8 mouse cellular contexts compared by ENCODE assay signal in the genomic region with DNA sequence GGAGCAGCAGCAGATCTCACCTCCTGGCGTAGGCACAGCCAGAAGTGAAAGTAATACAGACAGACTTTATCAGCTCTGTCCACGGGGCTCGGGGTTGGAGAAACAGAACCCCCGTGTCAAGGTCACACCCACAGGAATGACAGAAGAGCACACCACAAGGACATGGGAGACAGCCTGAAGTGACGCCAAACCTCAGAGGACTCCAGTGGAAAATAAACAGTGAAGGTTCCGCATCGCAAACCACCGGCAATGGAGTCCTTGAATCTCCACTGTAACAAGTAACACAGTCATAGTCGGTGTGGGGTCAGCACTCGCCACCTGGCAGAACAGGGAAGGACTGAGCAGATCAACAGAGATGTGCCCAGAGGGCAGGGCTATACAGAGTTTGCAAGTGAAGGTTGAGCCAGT. TPM values are rescaled to one million over a fixed set of nuclear protein-coding genes. Genes with fewer than 3 reads are reported as not detected.
A peak's percentile ranks its signal among the peaks of the same experiment; 100 is the strongest.
DNase-seq lines count a peak whose midpoint lies in the region; ATAC-seq and TF ChIP-seq lines count a peak whose summit lies in the region.
"Had no signal": no experiment of that assay in that cellular context is flagged by ENCODE, and none has a peak within 500 bp of the region (broad histone marks: within the 10 kb centered on the region; RNA-seq: fewer than 3 reads in every experiment).

No protein-coding gene starts in this region.

- no peaks in the 10 kb centered on the region for H3K27me3 ChIP-seq in lung, embryonic 15.5 days
- no peaks in the 10 kb centered on the region for H3K27me3 ChIP-seq in kidney, embryonic 16.5 days (ENCODE audit: insufficient read depth, low read length)
- 0 out of 2 replicates have a peak, but pooled peaks cover 8% of the 10 kb centered on the region for H3K27me3 ChIP-seq in forebrain, embryonic 10.5 days (ENCODE audit: poor library complexity, severe bottlenecking)

- no peak overlapping the region for H3K9ac ChIP-seq in lung, embryonic 15.5 days
- peak overlapping the region; percentile 34; the same call in 1 of the 2 replicates for H3K9ac ChIP-seq in kidney, embryonic 16.5 days (replicated peaks; ENCODE audit: low read length)

- no peaks in the 10 kb centered on the region for H3K9me3 ChIP-seq in lung, embryonic 15.5 days
- H3K9me3 ChIP-seq in kidney, embryonic 16.5 days (ENCODE audit: low read length) = no peaks in the 10 kb centered on the region
- H3K9me3 ChIP-seq in forebrain, embryonic 10.5 days = no peaks in the 10 kb centered on the region

- H3K27ac ChIP-seq in lung, embryonic 15.5 days = no peak overlapping the region
- H3K27ac ChIP-seq in bone marrow, adult 2 months (ENCODE audit: control insufficient read depth, insufficient read depth, low read depth, low read length, poor library complexity) = no peak overlapping the region
- H3K27ac ChIP-seq in kidney, embryonic 16.5 days (ENCODE audit: low read length) = peak overlapping the region; percentile 85
- no peak overlapping the region for H3K27ac ChIP-seq in forebrain, embryonic 10.5 days

- TF ChIP-seq CTCF in bone marrow, adult 2 months (IDR thresholded peaks at IDR 0.05; ENCODE audit: control insufficient read depth, insufficient read depth, low read length) = no peak

- no peak for DNase-seq in lung, postnatal 36 days
- DNase-seq in naive thymus-derived CD4-positive, alpha-beta T cell, adult 2 months (ENCODE audit: low read depth) = peak; percentile 15
- no peak for DNase-seq in urinary bladder, adult 2 months (ENCODE audit: low spot score)
- DNase-seq in forebrain, embryonic 10.5 days (ENCODE audit: extremely low spot score, low spot score) = no peak
- DNase-seq: layer of hippocampus, adult 9-11 months had no signal

- TF ChIP-seq POLR2A in bone marrow, adult 2 months (IDR thresholded peaks at IDR 0.05; ENCODE audit: borderline replicate concordance, control insufficient read depth, low read depth, low read length) = no peak

- 0 out of 2 replicates have a peak overlapping the region, but pooled peaks have one; percentile 16 for H3K4me2 ChIP-seq in lung, embryonic 15.5 days
- peak overlapping the region; percentile 38 for H3K4me2 ChIP-seq in kidney, embryonic 16.5 days (replicated peaks; ENCODE audit: low read depth, low read length)

- no peak for ATAC-seq in lung, embryonic 15.5 days (ENCODE audit: borderline replicate concordance, extremely low read depth, low FRiP score, low TSS enrichment)
- peak; percentile 75 for ATAC-seq in kidney, embryonic 16.5 days (ENCODE audit: low FRiP score, low TSS enrichment)

- peaks cover 49% of the 10 kb centered on the region for H3K4me1 ChIP-seq in lung, embryonic 15.5 days
- peaks cover 4% of the 10 kb centered on the region; the same call in 1 of the 2 replicates for H3K4me1 ChIP-seq in bone marrow, adult 2 months (ENCODE audit: control insufficient read depth, insufficient read depth, low read length)
- H3K4me1 ChIP-seq in kidney, embryonic 16.5 days (ENCODE audit: insufficient read depth, low read length) = peaks cover 57% of the 10 kb centered on the region
- peaks cover 35% of the 10 kb centered on the region for H3K4me1 ChIP-seq in forebrain, embryonic 10.5 days

- WGBS in lung, embryonic 15.5 days = 35% methylated on average over 10 of the region's 10 CpGs
- 4% methylated on average over 10 of the region's 10 CpGs for WGBS in bone marrow, adult 2 months
- 30% methylated on average over 10 of the region's 10 CpGs for WGBS in kidney, embryonic 16.5 days
- 90% methylated on average over 10 of the region's 10 CpGs for WGBS in forebrain, embryonic 10.5 days

- no peak overlapping the region for H3K4me3 ChIP-seq in lung, embryonic 15.5 days
- H3K4me3 ChIP-seq in bone marrow, adult 2 months (replicated peaks; ENCODE audit: control insufficient read depth, low read depth, low read length) = peak overlapping the region; percentile 52
- H3K4me3 ChIP-seq in kidney, embryonic 16.5 days (ENCODE audit: low read length) = no peak overlapping the region; the same call in 1 of the 2 replicates
- H3K4me3 ChIP-seq in forebrain, embryonic 10.5 days = no peak overlapping the region

- H3K36me3 ChIP-seq in lung, embryonic 15.5 days = no peaks in the 10 kb centered on the region
- H3K36me3 ChIP-seq in kidney, embryonic 16.5 days (ENCODE audit: insufficient read depth, low read length) = no peaks in the 10 kb centered on the region
- H3K36me3 ChIP-seq in forebrain, embryonic 10.5 days (replicated peaks) = no peaks in the 10 kb centered on the region

RNA-seq across cellular contexts. Expression of gene Tns3, which starts 35.5 kb away (rescaled TPM):
- polyA plus RNA-seq in lung, embryonic 15.5 days (2015; fragmentation: Nextera tagmentation; extraction: Ambion mirVana) = 48.5 and 55.9 TPM in 2 replicates
- 8.9 and 14.9 TPM in 2 replicates for polyA plus RNA-seq in bone marrow, adult 2 months (2011; ENCODE audit: insufficient read depth, insufficient read length, low replicate concordance, missing spikeins)
- 31.5 and 32.7 TPM in 2 replicates for polyA plus RNA-seq in kidney, embryonic 16.5 days (2015; fragmentation: Nextera tagmentation; extraction: Ambion mirVana)
- 22.3 and 32.9 TPM in 2 replicates for polyA plus RNA-seq in urinary bladder, adult 2 months (2012; rRNA removed)
- 13.3 and 13.8 TPM in 2 replicates for polyA plus RNA-seq in forebrain, embryonic 10.5 days (2016; fragmentation: Nextera tagmentation; extraction: Ambion mirVana)
